Mouse (Mus musculus) MEL (cell line): Measurements from ENCODE around the gene Gstm4. TPM values are rescaled to one million over a fixed set of nuclear protein-coding genes. Genes with fewer than 3 reads are reported as not detected.

Source experiments
- DNase-seq: peaks from one replicate; pipeline ENCODE4 v3.0.0; 2011; ENCODE audit warnings: low read depth, low spot score
- H3K27ac ChIP-seq: 2 replicates; pipeline ENCODE4 v1.5.1; 2012; ENCODE audit warnings: low read depth, mild to moderate bottlenecking, control low read depth, low read length, moderate library complexity; ENCODE audit not compliant: control insufficient read depth
- H3K27me3 ChIP-seq, 2 experiments: fragments of 150-350 bp in 1 of 2; sonication (generic) in 1 of 2; 2 replicates each; pipeline ENCODE4 v1.6.1; 2012; ENCODE audit warnings: low read length in 2 of 2, mild to moderate bottlenecking in 2 of 2, improper control_type of control experiment in 1 of 2, moderate library complexity in 1 of 2; ENCODE audit not compliant: insufficient read depth in 2 of 2, control insufficient read depth in 1 of 2
- H3K36me3 ChIP-seq, 2 experiments: 2 replicates each; pipeline ENCODE4 v1.6.1; 2012 to 2014; ENCODE audit warnings: low read length in 2 of 2, improper control_type of control experiment in 1 of 2, inconsistent platforms in 1 of 2, mild to moderate bottlenecking in 1 of 2; ENCODE audit not compliant: insufficient read depth in 2 of 2, control insufficient read depth in 1 of 2
- H3K4me1 ChIP-seq, 2 experiments: fragments of 150-350 bp in 1 of 2; sonication (generic) in 1 of 2; 2 replicates each; pipeline ENCODE4 v1.6.1; 2012; ENCODE audit warnings: low read length in 2 of 2, improper control_type of control experiment in 1 of 2, mild to moderate bottlenecking in 1 of 2; ENCODE audit not compliant: insufficient read depth in 2 of 2, control insufficient read depth in 1 of 2
- H3K4me3 ChIP-seq, 2 experiments: fragments of 150-350 bp in 1 of 2; sonication (generic) in 1 of 2; 2 replicates each; pipeline ENCODE4 v1.5.1; 2012; ENCODE audit warnings: low read depth in 2 of 2, low read length in 2 of 2, mild to moderate bottlenecking in 2 of 2, moderate library complexity in 2 of 2, control low read depth in 1 of 2, improper control_type of control experiment in 1 of 2; ENCODE audit not compliant: control insufficient read depth in 1 of 2, insufficient read depth in 1 of 2
- H3K79me2 ChIP-seq: 2 replicates; pipeline ENCODE4 v1.6.1; 2012; ENCODE audit warnings: mild to moderate bottlenecking, low read length, moderate library complexity; ENCODE audit not compliant: control insufficient read depth, poor library complexity, insufficient read depth
- H3K9ac ChIP-seq: 2 replicates; pipeline ENCODE4 v1.6.1; 2012; ENCODE audit warnings: low read depth, mild to moderate bottlenecking, control low read depth, low read length, moderate library complexity; ENCODE audit not compliant: control insufficient read depth, poor library complexity, severe bottlenecking
- H3K9me3 ChIP-seq: fragments of 150-350 bp; sonication (generic); replicated peaks from 2 replicates; pipeline ENCODE4 v1.6.1; 2012; ENCODE audit warnings: mild to moderate bottlenecking, low read length, improper control_type of control experiment, moderate library complexity; ENCODE audit not compliant: insufficient read depth
- CTCF ChIP-seq, 3 experiments: IDR thresholded peaks in 2 of 3; conservative IDR thresholded peaks in 1 of 3; 2 replicates each; pipeline ENCODE4 v1.5.1; 2011 to 2012; ENCODE audit warnings: low read length in 3 of 3, low read depth in 2 of 3, mild to moderate bottlenecking in 2 of 3, improper control_type of control experiment in 1 of 3, inconsistent platforms in 1 of 3, mixed read lengths in 1 of 3, moderate library complexity in 1 of 3; ENCODE audit not compliant: control insufficient read depth in 1 of 3, insufficient read depth in 1 of 3, poor library complexity in 1 of 3, severe bottlenecking in 1 of 3
- ELF1 ChIP-seq: IDR thresholded peaks from 2 replicates; pipeline ENCODE4 v1.6.1; 2014; ENCODE audit warnings: low read depth, mild to moderate bottlenecking, inconsistent platforms, low read length, improper control_type of control experiment, moderate library complexity
- EP300 ChIP-seq, 2 experiments: IDR thresholded peaks; 2 replicates each; pipeline ENCODE4 v1.6.1; 2011; ENCODE audit warnings: improper control_type of control experiment in 2 of 2, low read length in 2 of 2, low read depth in 1 of 2, mild to moderate bottlenecking in 1 of 2
- GABPA ChIP-seq: IDR thresholded peaks from 2 replicates; pipeline ENCODE4 v1.6.1; 2012; ENCODE audit warnings: low read depth, mild to moderate bottlenecking, inconsistent platforms, low read length, improper control_type of control experiment, moderate library complexity
- GATA1 ChIP-seq: IDR thresholded peaks from 2 replicates; pipeline ENCODE4 v1.6.1; 2011; ENCODE audit warnings: low read depth, low read length, improper control_type of control experiment
- MAX ChIP-seq: IDR thresholded peaks from 2 replicates; pipeline ENCODE4 v1.6.1; 2011; ENCODE audit warnings: low read length, improper control_type of control experiment
- MEF2A ChIP-seq: IDR thresholded peaks from 2 replicates; pipeline ENCODE4 v1.6.1; 2014; ENCODE audit warnings: low read depth, mild to moderate bottlenecking, inconsistent platforms, low read length, improper control_type of control experiment; ENCODE audit not compliant: poor library complexity, insufficient replicate concordance, severe bottlenecking; ENCODE audit errors: extremely low read depth
- MXI1 ChIP-seq: IDR thresholded peaks from 2 replicates; pipeline ENCODE4 v1.6.1; 2011; ENCODE audit warnings: mild to moderate bottlenecking, low read depth, low read length, improper control_type of control experiment
- POLR2AphosphoS2 ChIP-seq: IDR thresholded peaks from 2 replicates; pipeline ENCODE4 v1.6.1; 2011; ENCODE audit warnings: low read length, improper control_type of control experiment
- RAD21 ChIP-seq: IDR thresholded peaks from 2 replicates; pipeline ENCODE4 v1.6.1; 2011; ENCODE audit warnings: mild to moderate bottlenecking, low read depth, low read length, improper control_type of control experiment
- SIN3A ChIP-seq: IDR thresholded peaks from 2 replicates; pipeline ENCODE4 v1.6.1; 2012; ENCODE audit warnings: low read length, improper control_type of control experiment, inconsistent platforms
- TAL1 ChIP-seq: IDR thresholded peaks from 2 replicates; pipeline ENCODE4 v1.6.1; 2012; ENCODE audit warnings: mild to moderate bottlenecking, inconsistent platforms, low read length, moderate library complexity, mixed read lengths
- TBP ChIP-seq: IDR thresholded peaks from 2 replicates; pipeline ENCODE4 v1.8.0; 2011; ENCODE audit warnings: low read depth, low read length, improper control_type of control experiment
- TCF12 ChIP-seq: IDR thresholded peaks from 2 replicates; pipeline ENCODE4 v1.6.1; 2014; ENCODE audit warnings: low read depth, mild to moderate bottlenecking, inconsistent platforms, low read length, improper control_type of control experiment, moderate library complexity
- UBTF ChIP-seq: IDR thresholded peaks from 2 replicates; pipeline ENCODE4 v1.6.1; 2012; ENCODE audit warnings: low read depth, mild to moderate bottlenecking, inconsistent platforms, low read length, improper control_type of control experiment, moderate library complexity, borderline replicate concordance; ENCODE audit not compliant: insufficient read depth
- USF2 ChIP-seq, 2 experiments: IDR thresholded peaks; 2 replicates each; pipeline ENCODE4 v1.6.1; 2011 to 2012; ENCODE audit warnings: improper control_type of control experiment in 2 of 2, low read length in 2 of 2, borderline replicate concordance in 1 of 2, inconsistent platforms in 1 of 2, low read depth in 1 of 2, mild to moderate bottlenecking in 1 of 2; ENCODE audit not compliant: insufficient read depth in 1 of 2
- ZC3H11A ChIP-seq: IDR thresholded peaks from 2 replicates; pipeline ENCODE4 v1.6.1; 2012; ENCODE audit warnings: low read depth, mild to moderate bottlenecking, inconsistent platforms, low read length, improper control_type of control experiment
- ZKSCAN1 ChIP-seq: IDR thresholded peaks from 2 replicates; pipeline ENCODE4 v1.6.1; 2012; ENCODE audit warnings: low read depth, mild to moderate bottlenecking, inconsistent platforms, low read length, improper control_type of control experiment, moderate library complexity
- ZMIZ1 ChIP-seq: IDR thresholded peaks from 2 replicates; pipeline ENCODE4 v1.6.1; 2012; ENCODE audit warnings: low read depth, mild to moderate bottlenecking, inconsistent platforms, low read length, improper control_type of control experiment, moderate library complexity
- polyA plus RNA-seq, 2 experiments: library from polyadenylated mRNA; stranded (reverse) in 1 of 2; unstranded in 1 of 2; fragments of >175 nt in 1 of 2; fragments of >200 nt in 1 of 2; gene quantifications; 2 replicates each; pipeline versions ENCODE4 v1.2.1 to v1.2.4; 2012; ENCODE audit warnings: low replicate concordance in 2 of 2, low read depth in 1 of 2; ENCODE audit not compliant: insufficient read length in 2 of 2, insufficient read depth in 1 of 2, missing spikeins in 1 of 2
- total RNA-seq: library from RNA; depleted of rRNA; stranded (reverse); fragments of 300-350 nt; gene quantifications from 2 replicates; pipeline ENCODE4 v1.2.3, GENCODE M21; 2012

Gene Gstm4
- total and polyA plus RNA-seq, 3 experiments = 1.4 to 7.4 TPM; not detected in 1

DNA sequence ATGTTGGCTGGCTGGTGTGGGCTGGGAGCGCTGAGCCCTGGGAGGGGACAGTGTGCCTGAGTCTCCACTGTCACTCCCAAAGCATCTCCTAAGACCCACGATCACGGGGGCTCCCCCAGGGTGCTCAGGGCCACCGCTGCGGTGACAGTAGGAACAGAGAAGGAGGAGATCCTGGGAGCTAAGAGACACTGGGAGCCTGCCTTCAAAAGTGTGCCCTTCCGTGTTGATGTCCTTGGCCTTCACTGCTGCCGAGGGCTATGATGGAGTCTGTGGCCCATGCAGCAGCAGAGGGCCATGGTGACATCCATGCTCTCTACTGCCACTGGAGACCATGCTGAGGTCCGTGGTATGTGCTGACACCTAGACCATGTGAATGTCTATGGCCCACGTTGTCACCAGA lies 20.9 kb upstream of the Gstm4 start:
- no peaks in the 10 kb centered on the region for H3K79me2 ChIP-seq
- no peaks in the 10 kb centered on the region for H3K9me3 ChIP-seq
- H3K36me3 ChIP-seq = peaks cover 0 to 7% of the 10 kb centered on the region in 2 experiments; a peak in 2 of 4 replicates
- TF ChIP-seq CTCF (IDR thresholded peaks at IDR 0.05 in 2 of 3, conservative IDR thresholded peaks at IDR 0.05 in 1 of 3; ENCODE audit: control insufficient read depth in 1 of 3, insufficient read depth in 1 of 3, low read depth in 2 of 3, low read length in 3 of 3, poor library complexity in 1 of 3, severe bottlenecking in 1 of 3) (no peak), GABPA (no peak), MXI1 (no peak), UBTF (no peak), ZKSCAN1 (no peak), MEF2A (no peak), MAX (no peak), EP300 (IDR thresholded peaks at IDR 0.05; ENCODE audit: low read depth in 1 of 2, low read length in 2 of 2) (no peak), TCF12 (no peak), GATA1 (no peak), RAD21 (no peak), POLR2AphosphoS2 (no peak), ZC3H11A (no peak), USF2 (IDR thresholded peaks at IDR 0.05; ENCODE audit: borderline replicate concordance in 1 of 2, insufficient read depth in 1 of 2, low read depth in 1 of 2, low read length in 2 of 2) (no peak), SIN3A (no peak), TBP (no peak), TAL1 (no peak)
- H3K4me1 ChIP-seq = peaks cover 4 to 9% of the 10 kb centered on the region in 2 experiments; a peak in 3 of 4 replicates
- H3K9ac ChIP-seq = no peak overlapping the region
- no peak for DNase-seq
- H3K27ac ChIP-seq = no peak overlapping the region
- no peaks in the 10 kb centered on the region for H3K27me3 ChIP-seq
- no peak overlapping the region for H3K4me3 ChIP-seq

DNA sequence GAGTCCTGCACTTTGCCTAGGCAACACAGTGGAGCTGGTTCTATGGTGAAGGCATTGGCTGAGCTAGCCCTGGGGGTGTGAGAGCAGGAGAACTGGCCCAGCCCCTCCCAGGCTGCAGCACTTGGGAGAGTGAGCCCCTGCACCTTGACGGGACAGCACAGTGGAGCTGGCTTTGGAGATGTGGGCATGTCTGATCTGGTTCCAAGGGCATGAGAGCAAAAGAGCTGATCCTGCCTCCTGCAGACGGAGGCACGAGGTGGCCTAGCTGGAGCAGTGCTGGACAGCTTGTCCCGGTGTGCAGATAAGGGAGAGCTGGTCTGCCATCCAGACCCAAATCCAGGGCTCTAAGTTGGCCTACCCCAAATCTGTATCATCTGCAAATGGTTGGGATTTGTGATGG lies 20.0 kb upstream of the Gstm4 start:
- H3K79me2 ChIP-seq = no peaks in the 10 kb centered on the region
- TF ChIP-seq UBTF = no peak
- no peak for TF ChIP-seq ELF1
- no peak for TF ChIP-seq ZMIZ1
- peaks cover 0 to 3% of the 10 kb centered on the region in 2 experiments; a peak in 1 of 4 replicates for H3K36me3 ChIP-seq
- no peaks in the 10 kb centered on the region for H3K9me3 ChIP-seq
- no peak for DNase-seq
- H3K27ac ChIP-seq = no peak overlapping the region
- no peaks in the 10 kb centered on the region for H3K27me3 ChIP-seq
- H3K4me1 ChIP-seq = peaks cover 4 to 6% of the 10 kb centered on the region in 2 experiments; a peak in 3 of 4 replicates
- H3K9ac ChIP-seq = no peak overlapping the region
- no peak overlapping the region for H3K4me3 ChIP-seq
